Mouse (Mus musculus) neutrophil, adult 59 days (primary cell): ENCODE measurements around the gene Ttc8. TPM values are rescaled to one million over a fixed set of nuclear protein-coding genes. Genes with fewer than 3 reads are reported as not detected.

Source experiments
- total RNA-seq, 2 experiments: library from RNA; stranded (reverse); gene quantifications; 1 replicate in 1 of 2; 2 replicates in 1 of 2; pipeline ENCODE4 v1.2.4; 2023

Ttc8 gene
- 1 to 10 TPM; 1.6 to 2.3 TPM for total RNA-seq

GRCm38 (mm10) chr12:98920194-98920991, at the start of gene Ttc8:
Gene Ttc8, plus strand, starts transcription at chr12:98920574.

GRCm38 (mm10) chr12:98900881-98901801, 19.2 kb upstream of the Ttc8 start, which contains the start of gene Eml5:
Gene Eml5, minus strand, starts transcription at chr12:98901484.

Other genes with a start within 250 kb of the Ttc8 start
- gene Ptpn21, start 183.2 kb upstream of the Ttc8 start, total RNA-seq = 1 to 10 TPM; 1.8 to 2.3 TPM
- 10 to 100 TPM; 51.0 to 53.8 TPM for gene Zc3h14, start 173.6 kb upstream of the Ttc8 start, total RNA-seq
- 1 to 10 TPM; 4.2 to 5.9 TPM for gene Eml5, start 19.1 kb upstream of the Ttc8 start, total RNA-seq